Mouse (Mus musculus): ENCODE measurements around the gene Susd6. TPM values are rescaled to one million over a fixed set of nuclear protein-coding genes. Genes with fewer than 3 reads are reported as not detected.
"Not testable (repeated sequence)": the region's sequence is repeated elsewhere in the genome, so short reads cannot be mapped to it uniquely, and the experiment has no call there.

Gene Susd6
- polyA plus RNA-seq, 1 experiment from 2014 or later = 17.1 TPM

GRCm38 (mm10) chr12:80783889-80784288 is 6.4 kb upstream of the Susd6 start:
- Histone ChIP-seq H3K27ac (ENCODE audit: low read length) (no peak overlapping the region), H3K9me3 (ENCODE audit: low read length) (no peaks in the 10 kb centered on the region), H3K36me3 (ENCODE audit: insufficient read depth, low read length) (no peaks in the 10 kb centered on the region), H3K27me3 (ENCODE audit: insufficient read depth, low read length) (no peaks in the 10 kb centered on the region), H3K4me1 (ENCODE audit: insufficient read depth, low read length) (no peaks in the 10 kb centered on the region), H3K9ac (replicated peaks; ENCODE audit: low read length) (no peak overlapping the region), H3K4me3 (ENCODE audit: low read length) (no peak overlapping the region), H3K4me2 (replicated peaks; ENCODE audit: low read depth, low read length) (no peak overlapping the region)
- ATAC-seq (ENCODE audit: low FRiP score, low TSS enrichment) = no peak
- WGBS = 33% methylated on average over 1 of the region's 1 CpGs

- Histone ChIP-seq H3K27ac (ENCODE audit: low read length) (no peak overlapping the region), H3K4me2 (replicated peaks; ENCODE audit: low read depth, low read length) (no peak overlapping the region), H3K36me3 (ENCODE audit: insufficient read depth, low read length) (no peaks in the 10 kb centered on the region), H3K4me3 (ENCODE audit: low read length) (no peak overlapping the region), H3K27me3 (ENCODE audit: insufficient read depth, low read length) (no peaks in the 10 kb centered on the region), H3K4me1 (ENCODE audit: insufficient read depth, low read length) (peaks cover 5% of the 10 kb centered on the region), H3K9me3 (ENCODE audit: low read length) (no peaks in the 10 kb centered on the region), H3K9ac (replicated peaks; ENCODE audit: low read length) (no peak overlapping the region)
- WGBS = 80% methylated on average over 5 of the region's 5 CpGs
- ATAC-seq (ENCODE audit: low FRiP score, low TSS enrichment) = no peak
These were observed 5.3 kb upstream of the Susd6 start for GRCm38 (mm10) chr12:80785005-80785404.

GRCm38 (mm10) chr12:80785597-80785996 is 4.7 kb upstream of the Susd6 start:
- Histone ChIP-seq H3K4me1 (ENCODE audit: insufficient read depth, low read length) (peaks cover 5% of the 10 kb centered on the region), H3K9me3 (ENCODE audit: low read length) (no peaks in the 10 kb centered on the region), H3K9ac (replicated peaks; ENCODE audit: low read length) (no peak overlapping the region), H3K27ac (ENCODE audit: low read length) (no peak overlapping the region), H3K4me3 (ENCODE audit: low read length) (no peak overlapping the region), H3K27me3 (ENCODE audit: insufficient read depth, low read length) (no peaks in the 10 kb centered on the region), H3K36me3 (ENCODE audit: insufficient read depth, low read length) (no peaks in the 10 kb centered on the region), H3K4me2 (replicated peaks; ENCODE audit: low read depth, low read length) (no peak overlapping the region)
- no peak for ATAC-seq (ENCODE audit: low FRiP score, low TSS enrichment)
- 88% methylated on average over 4 of the region's 4 CpGs for WGBS

- no peak overlapping the region for H3K4me2 ChIP-seq (replicated peaks; ENCODE audit: low read depth, low read length)
- no peaks in the 10 kb centered on the region for H3K27me3 ChIP-seq (ENCODE audit: insufficient read depth, low read length)
- no peak overlapping the region for H3K27ac ChIP-seq (ENCODE audit: low read length)
- ATAC-seq (ENCODE audit: low FRiP score, low TSS enrichment) = no peak
- peaks cover 5% of the 10 kb centered on the region for H3K4me1 ChIP-seq (ENCODE audit: insufficient read depth, low read length)
- 88% methylated on average over 1 of the region's 1 CpGs for WGBS
- no peak overlapping the region for H3K9ac ChIP-seq (replicated peaks; ENCODE audit: low read length)
- no peak overlapping the region for H3K4me3 ChIP-seq (ENCODE audit: low read length)
- no peaks in the 10 kb centered on the region for H3K36me3 ChIP-seq (ENCODE audit: insufficient read depth, low read length)
- H3K9me3 ChIP-seq (ENCODE audit: low read length) = no peaks in the 10 kb centered on the region
These were observed 3.7 kb upstream of the Susd6 start for GRCm38 (mm10) chr12:80786591-80786990.

- Histone ChIP-seq H3K9ac (replicated peaks; ENCODE audit: low read length) (no peak overlapping the region), H3K36me3 (ENCODE audit: insufficient read depth, low read length) (no peaks in the 10 kb centered on the region), H3K27me3 (ENCODE audit: insufficient read depth, low read length) (no peaks in the 10 kb centered on the region), H3K4me1 (ENCODE audit: insufficient read depth, low read length) (peaks cover 15% of the 10 kb centered on the region), H3K4me3 (ENCODE audit: low read length) (no peak overlapping the region), H3K9me3 (ENCODE audit: low read length) (no peaks in the 10 kb centered on the region), H3K4me2 (replicated peaks; ENCODE audit: low read depth, low read length) (no peak overlapping the region), H3K27ac (ENCODE audit: low read length) (no peak overlapping the region)
- no peak for ATAC-seq (ENCODE audit: low FRiP score, low TSS enrichment)
- WGBS = 40% methylated on average over 11 of the region's 11 CpGs
These were observed 2.7 kb upstream of the Susd6 start for GRCm38 (mm10) chr12:80787604-80788003.

GRCm38 (mm10) chr12:80788188-80788587 is 2.1 kb upstream of the Susd6 start:
- Histone ChIP-seq H3K9ac (replicated peaks; ENCODE audit: low read length) (no peak overlapping the region), H3K4me1 (ENCODE audit: insufficient read depth, low read length) (peaks cover 17% of the 10 kb centered on the region), H3K36me3 (ENCODE audit: insufficient read depth, low read length) (no peaks in the 10 kb centered on the region), H3K4me2 (replicated peaks; ENCODE audit: low read depth, low read length) (no peak overlapping the region), H3K27me3 (ENCODE audit: insufficient read depth, low read length) (no peaks in the 10 kb centered on the region), H3K9me3 (ENCODE audit: low read length) (no peaks in the 10 kb centered on the region), H3K27ac (ENCODE audit: low read length) (no peak overlapping the region), H3K4me3 (ENCODE audit: low read length) (no peak overlapping the region)
- WGBS = 86% methylated on average over 3 of the region's 3 CpGs
- no peak for ATAC-seq (ENCODE audit: low FRiP score, low TSS enrichment)

- not testable (repeated sequence) for H3K4me3 ChIP-seq (ENCODE audit: low read length); H3K9ac ChIP-seq (replicated peaks; ENCODE audit: low read length); H3K27me3 ChIP-seq (ENCODE audit: insufficient read depth, low read length); H3K4me2 ChIP-seq (replicated peaks; ENCODE audit: low read depth, low read length); ATAC-seq (ENCODE audit: low FRiP score, low TSS enrichment); H3K36me3 ChIP-seq (ENCODE audit: insufficient read depth, low read length); H3K9me3 ChIP-seq (ENCODE audit: low read length); H3K27ac ChIP-seq (ENCODE audit: low read length)
- peaks cover 17% of the 10 kb centered on the region for H3K4me1 ChIP-seq (ENCODE audit: insufficient read depth, low read length)
- 84% methylated on average over 4 of the region's 4 CpGs for WGBS
These were observed 1.0 kb upstream of the Susd6 start for GRCm38 (mm10) chr12:80789276-80789675.

GRCm38 (mm10) chr12:80790700-80791570 is 625 bp downstream of the Susd6 start:
- H3K4me3 ChIP-seq (ENCODE audit: low read length) = peak overlapping the region; percentile 95
- peak overlapping the region; percentile 92 for H3K27ac ChIP-seq (ENCODE audit: low read length)
- H3K36me3 ChIP-seq (ENCODE audit: insufficient read depth, low read length) = no peaks in the 10 kb centered on the region
- H3K9me3 ChIP-seq (ENCODE audit: low read length) = no peaks in the 10 kb centered on the region
- ATAC-seq (ENCODE audit: low FRiP score, low TSS enrichment) = peak; percentile 71
- H3K4me2 ChIP-seq (replicated peaks; ENCODE audit: low read depth, low read length) = peak overlapping the region; percentile 63
- peak overlapping the region; percentile 91 for H3K9ac ChIP-seq (replicated peaks; ENCODE audit: low read length)
- H3K27me3 ChIP-seq (ENCODE audit: insufficient read depth, low read length) = no peaks in the 10 kb centered on the region
- under 1% methylated on average over 74 of the region's 80 CpGs for WGBS
- peaks cover 23% of the 10 kb centered on the region for H3K4me1 ChIP-seq (ENCODE audit: insufficient read depth, low read length)

GRCm38 (mm10) chr12:80791571-80792444 is 1.5 kb downstream of the Susd6 start:
- WGBS = 39% methylated on average over 6 of the region's 6 CpGs
- peak overlapping the region; percentile 47; the same call in 1 of the 2 replicates for H3K27ac ChIP-seq (ENCODE audit: low read length)
- H3K27me3 ChIP-seq (ENCODE audit: insufficient read depth, low read length) = no peaks in the 10 kb centered on the region
- H3K9ac ChIP-seq (replicated peaks; ENCODE audit: low read length) = peak overlapping the region; percentile 91
- ATAC-seq (ENCODE audit: low FRiP score, low TSS enrichment) = no peak
- H3K4me1 ChIP-seq (ENCODE audit: insufficient read depth, low read length) = peaks cover 23% of the 10 kb centered on the region
- H3K9me3 ChIP-seq (ENCODE audit: low read length) = no peaks in the 10 kb centered on the region
- H3K4me2 ChIP-seq (replicated peaks; ENCODE audit: low read depth, low read length) = peak overlapping the region; percentile 63
- peak overlapping the region; percentile 95 for H3K4me3 ChIP-seq (ENCODE audit: low read length)
- no peaks in the 10 kb centered on the region for H3K36me3 ChIP-seq (ENCODE audit: insufficient read depth, low read length)

Data from kidney, embryonic 16.5 days (tissue).